Mouse (Mus musculus): Measurements from ENCODE around the gene Tmem165. TPM values are rescaled to one million over a fixed set of nuclear protein-coding genes. Genes with fewer than 3 reads are reported as not detected.

Tmem165 gene
- polyA plus RNA-seq (2012; fragmentation: generic; extraction: Trizol), result 36.3 TPM
- long read RNA-seq, experiment 1, partial matches to known transcripts, result 4 of 8 reads
- long read RNA-seq, experiment 1, other reads (novel, unspliced or antisense), result 1 of 8 reads
- long read RNA-seq, experiment 2, transcript Tmem165-201 (6 exons, 1,897 nt), result major isoform, 7 of 8 reads
- long read RNA-seq, experiment 2, partial matches to known transcripts, result 0 of 8 reads
- long read RNA-seq, experiment 2, other reads (novel, unspliced or antisense), result 1 of 8 reads

GRCm38 (mm10) chr5:76183750-76184261 lies at the start of gene Tmem165:
Gene Tmem165, plus strand, starts transcription at chr5:76183880.
- peaks cover 41% of the 10 kb centered on the region for H3K79me3 ChIP-seq (ENCODE audit: low read depth)
- H3K27me3 ChIP-seq (ENCODE audit: control insufficient read depth, insufficient read depth, insufficient read length), result no peaks in the 10 kb centered on the region
- no peak for TF ChIP-seq USF1 (IDR thresholded peaks at IDR 0.05; ENCODE audit: low read depth)
- TF ChIP-seq MAX (IDR thresholded peaks at IDR 0.05), result peak; percentile 43
- peaks cover 19% of the 10 kb centered on the region for H3K36me3 ChIP-seq (ENCODE audit: control insufficient read depth, insufficient read depth)
- peaks cover 52% of the 10 kb centered on the region for H3K79me2 ChIP-seq (ENCODE audit: control insufficient read depth, insufficient read depth)
- peak within 1 kb of the TSS; percentile 99 for H3ac ChIP-seq (ENCODE audit: control insufficient read depth, insufficient read length, low read depth)
- peak within 1 kb of the TSS; percentile 64 for H3K4me3 ChIP-seq (ENCODE audit: insufficient read depth, poor library complexity, severe bottlenecking)

GRCm38 (mm10) chr5:76135644-76136043 lies 48.0 kb upstream of the Tmem165 start:
- no peak overlapping the region for H3ac ChIP-seq (ENCODE audit: control insufficient read depth, insufficient read length, low read depth)
- H3K4me3 ChIP-seq (ENCODE audit: insufficient read depth, poor library complexity, severe bottlenecking), result no peak overlapping the region
- no peaks in the 10 kb centered on the region for H3K36me3 ChIP-seq (ENCODE audit: control insufficient read depth, insufficient read depth)
- no peaks in the 10 kb centered on the region for H3K27me3 ChIP-seq (ENCODE audit: control insufficient read depth, insufficient read depth, insufficient read length)
- TF ChIP-seq CEBPB (IDR thresholded peaks at IDR 0.05; ENCODE audit: low read depth) (no peak), MAX (IDR thresholded peaks at IDR 0.05) (no peak), FOSL1 (IDR thresholded peaks at IDR 0.05; ENCODE audit: insufficient read depth, low read length, poor library complexity, severe bottlenecking) (no peak), CTCF (IDR thresholded peaks at IDR 0.05; ENCODE audit: control insufficient read depth, insufficient read depth, insufficient read length) (no peak), MYOG (IDR thresholded peaks at IDR 0.05; ENCODE audit: control insufficient read depth, extremely low read depth, insufficient read length) (no peak), USF1 (IDR thresholded peaks at IDR 0.05; ENCODE audit: low read depth) (no peak), MYOD1 (IDR thresholded peaks at IDR 0.05; ENCODE audit: control insufficient read depth, insufficient read length, low read depth) (no peak)
- no peaks in the 10 kb centered on the region for H3K79me3 ChIP-seq (ENCODE audit: low read depth)
- no peaks in the 10 kb centered on the region for H3K79me2 ChIP-seq (ENCODE audit: control insufficient read depth, insufficient read depth)

- H3ac ChIP-seq (ENCODE audit: control insufficient read depth, insufficient read length, low read depth), result no peak overlapping the region
- peaks cover 1% of the 10 kb centered on the region for H3K79me2 ChIP-seq (ENCODE audit: control insufficient read depth, insufficient read depth)
- no peaks in the 10 kb centered on the region for H3K36me3 ChIP-seq (ENCODE audit: control insufficient read depth, insufficient read depth)
- no peaks in the 10 kb centered on the region for H3K79me3 ChIP-seq (ENCODE audit: low read depth)
- no peak overlapping the region for H3K4me3 ChIP-seq (ENCODE audit: insufficient read depth, poor library complexity, severe bottlenecking)
- no peaks in the 10 kb centered on the region for H3K27me3 ChIP-seq (ENCODE audit: control insufficient read depth, insufficient read depth, insufficient read length)
- TF ChIP-seq USF1 (IDR thresholded peaks at IDR 0.05; ENCODE audit: low read depth) (no peak), MYOD1 (IDR thresholded peaks at IDR 0.05; ENCODE audit: control insufficient read depth, insufficient read length, low read depth) (no peak), MAX (IDR thresholded peaks at IDR 0.05) (no peak), CEBPB (IDR thresholded peaks at IDR 0.05; ENCODE audit: low read depth) (no peak), CTCF (IDR thresholded peaks at IDR 0.05; ENCODE audit: control insufficient read depth, insufficient read depth, insufficient read length) (no peak), MYOG (IDR thresholded peaks at IDR 0.05; ENCODE audit: control insufficient read depth, extremely low read depth, insufficient read length) (no peak), FOSL1 (IDR thresholded peaks at IDR 0.05; ENCODE audit: insufficient read depth, low read length, poor library complexity, severe bottlenecking) (no peak)
Observed at GRCm38 (mm10) chr5:76136271-76136670, 47.4 kb upstream of the Tmem165 start.

GRCm38 (mm10) chr5:76137586-76137985 lies 46.1 kb upstream of the Tmem165 start:
- Histone ChIP-seq H3K27me3 (ENCODE audit: control insufficient read depth, insufficient read depth, insufficient read length) (no peaks in the 10 kb centered on the region), H3K79me2 (ENCODE audit: control insufficient read depth, insufficient read depth) (peaks cover 5% of the 10 kb centered on the region)
- TF ChIP-seq CTCF (IDR thresholded peaks at IDR 0.05; ENCODE audit: control insufficient read depth, insufficient read depth, insufficient read length) (no peak), USF1 (IDR thresholded peaks at IDR 0.05; ENCODE audit: low read depth) (no peak), CEBPB (IDR thresholded peaks at IDR 0.05; ENCODE audit: low read depth) (no peak), MAX (IDR thresholded peaks at IDR 0.05) (no peak), FOSL1 (IDR thresholded peaks at IDR 0.05; ENCODE audit: insufficient read depth, low read length, poor library complexity, severe bottlenecking) (no peak), MYOD1 (IDR thresholded peaks at IDR 0.05; ENCODE audit: control insufficient read depth, insufficient read length, low read depth) (no peak), MYOG (IDR thresholded peaks at IDR 0.05; ENCODE audit: control insufficient read depth, extremely low read depth, insufficient read length) (no peak)

GRCm38 (mm10) chr5:76138071-76138470 lies 45.6 kb upstream of the Tmem165 start:
- TF ChIP-seq FOSL1 (IDR thresholded peaks at IDR 0.05; ENCODE audit: insufficient read depth, low read length, poor library complexity, severe bottlenecking) (no peak), CTCF (IDR thresholded peaks at IDR 0.05; ENCODE audit: control insufficient read depth, insufficient read depth, insufficient read length) (no peak), MYOD1 (IDR thresholded peaks at IDR 0.05; ENCODE audit: control insufficient read depth, insufficient read length, low read depth) (no peak), USF1 (IDR thresholded peaks at IDR 0.05; ENCODE audit: low read depth) (no peak), MAX (IDR thresholded peaks at IDR 0.05) (no peak), MYOG (IDR thresholded peaks at IDR 0.05; ENCODE audit: control insufficient read depth, extremely low read depth, insufficient read length) (no peak)
- peaks cover 5% of the 10 kb centered on the region for H3K79me2 ChIP-seq (ENCODE audit: control insufficient read depth, insufficient read depth)
- H3K36me3 ChIP-seq (ENCODE audit: control insufficient read depth, insufficient read depth), result no peaks in the 10 kb centered on the region
- H3K4me3 ChIP-seq (ENCODE audit: insufficient read depth, poor library complexity, severe bottlenecking), result no peak overlapping the region
- H3K27me3 ChIP-seq (ENCODE audit: control insufficient read depth, insufficient read depth, insufficient read length), result no peaks in the 10 kb centered on the region
- no peaks in the 10 kb centered on the region for H3K79me3 ChIP-seq (ENCODE audit: low read depth)
- H3ac ChIP-seq (ENCODE audit: control insufficient read depth, insufficient read length, low read depth), result no peak overlapping the region

More at GRCm38 (mm10) chr5:76137586-76137985, 46.1 kb upstream of the Tmem165 start:
- H3K79me3 ChIP-seq (ENCODE audit: low read depth), result no peaks in the 10 kb centered on the region
- H3ac ChIP-seq (ENCODE audit: control insufficient read depth, insufficient read length, low read depth), result no peak overlapping the region
- H3K4me3 ChIP-seq (ENCODE audit: insufficient read depth, poor library complexity, severe bottlenecking), result no peak overlapping the region
- H3K36me3 ChIP-seq (ENCODE audit: control insufficient read depth, insufficient read depth), result no peaks in the 10 kb centered on the region

- H3K27me3 ChIP-seq (ENCODE audit: control insufficient read depth, insufficient read depth, insufficient read length), result no peaks in the 10 kb centered on the region
- no peaks in the 10 kb centered on the region for H3K79me3 ChIP-seq (ENCODE audit: low read depth)
- no peaks in the 10 kb centered on the region for H3K36me3 ChIP-seq (ENCODE audit: control insufficient read depth, insufficient read depth)
- no peak overlapping the region for H3ac ChIP-seq (ENCODE audit: control insufficient read depth, insufficient read length, low read depth)
- no peak overlapping the region for H3K4me3 ChIP-seq (ENCODE audit: insufficient read depth, poor library complexity, severe bottlenecking)
- TF ChIP-seq CTCF (IDR thresholded peaks at IDR 0.05; ENCODE audit: control insufficient read depth, insufficient read depth, insufficient read length) (no peak), CEBPB (IDR thresholded peaks at IDR 0.05; ENCODE audit: low read depth) (no peak), FOSL1 (IDR thresholded peaks at IDR 0.05; ENCODE audit: insufficient read depth, low read length, poor library complexity, severe bottlenecking) (no peak), MAX (IDR thresholded peaks at IDR 0.05) (no peak), MYOG (IDR thresholded peaks at IDR 0.05; ENCODE audit: control insufficient read depth, extremely low read depth, insufficient read length) (no peak), MYOD1 (IDR thresholded peaks at IDR 0.05; ENCODE audit: control insufficient read depth, insufficient read length, low read depth) (no peak), USF1 (IDR thresholded peaks at IDR 0.05; ENCODE audit: low read depth) (no peak)
- peaks cover 5% of the 10 kb centered on the region for H3K79me2 ChIP-seq (ENCODE audit: control insufficient read depth, insufficient read depth)
Observed at GRCm38 (mm10) chr5:76138512-76138911, 45.2 kb upstream of the Tmem165 start.
